Mouse (Mus musculus): Measurements from ENCODE around the gene Pcp4. TPM values are rescaled to one million over a fixed set of nuclear protein-coding genes. Genes with fewer than 3 reads are reported as not detected.

Pcp4 gene
- total and polyA plus RNA-seq, 2 experiments, result not detected

- DNase-seq (ENCODE audit: extremely low read depth, low read depth, low spot score), result no peak
- Histone ChIP-seq H3K27me3 (ENCODE audit: control insufficient read depth, insufficient read depth, low read length) (no peaks in the 10 kb centered on the region), H3K36me3 (ENCODE audit: control insufficient read depth, insufficient read depth, low read length) (no peaks in the 10 kb centered on the region), H3K79me2 (ENCODE audit: control insufficient read depth, insufficient read depth, low read length) (no peaks in the 10 kb centered on the region), H3K4me1 (ENCODE audit: control insufficient read depth, insufficient read depth, low read length) (no peaks in the 10 kb centered on the region), H3K27ac (replicated peaks; ENCODE audit: insufficient read depth, low read depth, low read length) (no peak overlapping the region), H3K9ac (ENCODE audit: low read depth, low read length) (no peak overlapping the region), H3K4me3 (ENCODE audit: insufficient read depth, low read depth, low read length) (no peak overlapping the region)
- no peak for TF ChIP-seq CTCF (IDR thresholded peaks at IDR 0.05; ENCODE audit: low read depth, low read length)
- no peak for TF ChIP-seq POLR2A (IDR thresholded peaks at IDR 0.05; ENCODE audit: extremely low read depth, insufficient read depth, low read length)
Measured at GRCm38 (mm10) chr16:96454086-96454485, 13.3 kb upstream of the Pcp4 start.

GRCm38 (mm10) chr16:96457612-96458011, 9.8 kb upstream of the Pcp4 start:
- H3K36me3 ChIP-seq (ENCODE audit: control insufficient read depth, insufficient read depth, low read length), result no peaks in the 10 kb centered on the region
- 86% methylated on average over 5 of the region's 5 CpGs for WGBS

GRCm38 (mm10) chr16:96459356-96459755, 8.1 kb upstream of the Pcp4 start:
- TF ChIP-seq POLR2A (IDR thresholded peaks at IDR 0.05; ENCODE audit: extremely low read depth, insufficient read depth, low read length) (no peak), CTCF (IDR thresholded peaks at IDR 0.05; ENCODE audit: low read depth, low read length) (no peak)
- DNase-seq (ENCODE audit: extremely low read depth, low read depth, low spot score), result no peak
- H3K27ac ChIP-seq (replicated peaks; ENCODE audit: insufficient read depth, low read depth, low read length), result no peak overlapping the region
- H3K4me3 ChIP-seq (ENCODE audit: insufficient read depth, low read depth, low read length), result no peak overlapping the region
- H3K4me1 ChIP-seq (ENCODE audit: control insufficient read depth, insufficient read depth, low read length), result no peaks in the 10 kb centered on the region
- no peaks in the 10 kb centered on the region for H3K27me3 ChIP-seq (ENCODE audit: control insufficient read depth, insufficient read depth, low read length)
- 74% methylated on average over 2 of the region's 2 CpGs for WGBS
- H3K36me3 ChIP-seq (ENCODE audit: control insufficient read depth, insufficient read depth, low read length), result no peaks in the 10 kb centered on the region
- no peak overlapping the region for H3K9ac ChIP-seq (ENCODE audit: low read depth, low read length)
- no peaks in the 10 kb centered on the region for H3K79me2 ChIP-seq (ENCODE audit: control insufficient read depth, insufficient read depth, low read length)

More at GRCm38 (mm10) chr16:96457612-96458011, 9.8 kb upstream of the Pcp4 start:
- no peaks in the 10 kb centered on the region for H3K27me3 ChIP-seq (ENCODE audit: control insufficient read depth, insufficient read depth, low read length)
- H3K4me3 ChIP-seq (ENCODE audit: insufficient read depth, low read depth, low read length), result no peak overlapping the region
- H3K79me2 ChIP-seq (ENCODE audit: control insufficient read depth, insufficient read depth, low read length), result no peaks in the 10 kb centered on the region
- no peak overlapping the region for H3K27ac ChIP-seq (replicated peaks; ENCODE audit: insufficient read depth, low read depth, low read length)
- DNase-seq (ENCODE audit: extremely low read depth, low read depth, low spot score), result no peak
- no peaks in the 10 kb centered on the region for H3K4me1 ChIP-seq (ENCODE audit: control insufficient read depth, insufficient read depth, low read length)
- H3K9ac ChIP-seq (ENCODE audit: low read depth, low read length), result no peak overlapping the region
- TF ChIP-seq CTCF (IDR thresholded peaks at IDR 0.05; ENCODE audit: low read depth, low read length) (no peak), POLR2A (IDR thresholded peaks at IDR 0.05; ENCODE audit: extremely low read depth, insufficient read depth, low read length) (no peak)

GRCm38 (mm10) chr16:96460788-96461187, 6.6 kb upstream of the Pcp4 start:
- no peak for DNase-seq (ENCODE audit: extremely low read depth, low read depth, low spot score)
- H3K4me3 ChIP-seq (ENCODE audit: insufficient read depth, low read depth, low read length), result no peak overlapping the region
- H3K27me3 ChIP-seq (ENCODE audit: control insufficient read depth, insufficient read depth, low read length), result no peaks in the 10 kb centered on the region
- WGBS, result 51% methylated on average over 3 of the region's 3 CpGs
- H3K9ac ChIP-seq (ENCODE audit: low read depth, low read length), result no peak overlapping the region
- H3K36me3 ChIP-seq (ENCODE audit: control insufficient read depth, insufficient read depth, low read length), result no peaks in the 10 kb centered on the region
- H3K27ac ChIP-seq (replicated peaks; ENCODE audit: insufficient read depth, low read depth, low read length), result no peak overlapping the region
- TF ChIP-seq POLR2A (IDR thresholded peaks at IDR 0.05; ENCODE audit: extremely low read depth, insufficient read depth, low read length) (no peak), CTCF (IDR thresholded peaks at IDR 0.05; ENCODE audit: low read depth, low read length) (no peak)
- H3K4me1 ChIP-seq (ENCODE audit: control insufficient read depth, insufficient read depth, low read length), result no peaks in the 10 kb centered on the region
- H3K79me2 ChIP-seq (ENCODE audit: control insufficient read depth, insufficient read depth, low read length), result no peaks in the 10 kb centered on the region

- WGBS, result 72% methylated on average over 4 of the region's 4 CpGs
- no peak overlapping the region for H3K27ac ChIP-seq (replicated peaks; ENCODE audit: insufficient read depth, low read depth, low read length)
- no peaks in the 10 kb centered on the region for H3K79me2 ChIP-seq (ENCODE audit: control insufficient read depth, insufficient read depth, low read length)
- H3K36me3 ChIP-seq (ENCODE audit: control insufficient read depth, insufficient read depth, low read length), result no peaks in the 10 kb centered on the region
- no peak overlapping the region for H3K9ac ChIP-seq (ENCODE audit: low read depth, low read length)
- no peak for DNase-seq (ENCODE audit: extremely low read depth, low read depth, low spot score)
- TF ChIP-seq CTCF (IDR thresholded peaks at IDR 0.05; ENCODE audit: low read depth, low read length), result no peak
- no peak for TF ChIP-seq POLR2A (IDR thresholded peaks at IDR 0.05; ENCODE audit: extremely low read depth, insufficient read depth, low read length)
- no peak overlapping the region for H3K4me3 ChIP-seq (ENCODE audit: insufficient read depth, low read depth, low read length)
- no peaks in the 10 kb centered on the region for H3K4me1 ChIP-seq (ENCODE audit: control insufficient read depth, insufficient read depth, low read length)
- no peaks in the 10 kb centered on the region for H3K27me3 ChIP-seq (ENCODE audit: control insufficient read depth, insufficient read depth, low read length)
Measured at GRCm38 (mm10) chr16:96468011-96468410, 605 bp downstream of the Pcp4 start.

GRCm38 (mm10) chr16:96468698-96469097, 1.3 kb downstream of the Pcp4 start:
- H3K27ac ChIP-seq (replicated peaks; ENCODE audit: insufficient read depth, low read depth, low read length), result no peak overlapping the region
- H3K27me3 ChIP-seq (ENCODE audit: control insufficient read depth, insufficient read depth, low read length), result no peaks in the 10 kb centered on the region
- TF ChIP-seq POLR2A (IDR thresholded peaks at IDR 0.05; ENCODE audit: extremely low read depth, insufficient read depth, low read length), result no peak
- no peak for TF ChIP-seq CTCF (IDR thresholded peaks at IDR 0.05; ENCODE audit: low read depth, low read length)
- no peaks in the 10 kb centered on the region for H3K4me1 ChIP-seq (ENCODE audit: control insufficient read depth, insufficient read depth, low read length)
- H3K9ac ChIP-seq (ENCODE audit: low read depth, low read length), result no peak overlapping the region
- H3K36me3 ChIP-seq (ENCODE audit: control insufficient read depth, insufficient read depth, low read length), result no peaks in the 10 kb centered on the region
- no peak overlapping the region for H3K4me3 ChIP-seq (ENCODE audit: insufficient read depth, low read depth, low read length)
- no peak for DNase-seq (ENCODE audit: extremely low read depth, low read depth, low spot score)
- 68% methylated on average over 4 of the region's 4 CpGs for WGBS
- no peaks in the 10 kb centered on the region for H3K79me2 ChIP-seq (ENCODE audit: control insufficient read depth, insufficient read depth, low read length)

Data from liver, adult 2 months (tissue).